Mouse (Mus musculus) cerebellum, postnatal 10 days (tissue): ENCODE data around the gene Samd4b.

Experiments
- DNase-seq, 2 experiments: peaks; one replicate each; pipeline ENCODE4 v3.0.0; 2021; ENCODE audit warnings: mixed read lengths in 2 of 2

Gene Samd4b

DNA sequence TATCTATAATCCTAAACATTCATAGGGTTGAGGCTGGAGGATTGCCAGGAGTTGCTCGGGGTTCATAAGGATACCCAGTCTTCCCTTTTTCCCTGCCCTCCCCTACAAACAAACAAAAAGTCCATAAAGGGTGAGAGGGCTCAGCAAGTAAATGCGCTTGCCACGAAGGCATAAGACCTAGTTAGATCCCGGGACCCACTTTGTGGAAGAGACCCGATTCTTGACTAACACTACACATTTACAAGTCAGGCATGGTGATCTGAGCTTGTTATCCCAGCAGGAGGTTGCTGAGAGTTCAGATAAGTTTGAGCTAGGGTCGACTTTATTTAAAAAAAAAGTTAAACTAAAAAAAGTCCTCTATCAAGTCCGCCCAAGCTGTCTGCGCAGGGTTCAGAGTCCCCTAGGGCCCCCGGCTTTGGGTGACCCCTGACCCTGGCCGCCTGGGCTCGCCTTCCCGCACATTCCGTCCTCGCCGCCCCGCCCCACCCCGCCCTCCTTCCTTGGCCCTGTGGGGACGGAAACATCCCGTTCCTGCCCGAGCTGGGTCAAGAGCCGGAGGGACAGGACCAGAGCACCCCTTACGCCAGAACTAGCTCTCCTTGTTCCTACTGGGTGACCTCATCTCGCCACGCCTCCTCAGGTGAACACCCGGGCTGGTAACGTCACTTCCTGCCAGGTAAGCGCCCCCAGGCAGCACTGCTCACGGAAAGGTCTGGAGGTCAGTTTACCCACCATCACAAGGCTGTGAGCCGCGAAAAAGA lies 221.8 kb downstream of the Samd4b start:
- DNase-seq: peak; percentile 42 to 44

DNA sequence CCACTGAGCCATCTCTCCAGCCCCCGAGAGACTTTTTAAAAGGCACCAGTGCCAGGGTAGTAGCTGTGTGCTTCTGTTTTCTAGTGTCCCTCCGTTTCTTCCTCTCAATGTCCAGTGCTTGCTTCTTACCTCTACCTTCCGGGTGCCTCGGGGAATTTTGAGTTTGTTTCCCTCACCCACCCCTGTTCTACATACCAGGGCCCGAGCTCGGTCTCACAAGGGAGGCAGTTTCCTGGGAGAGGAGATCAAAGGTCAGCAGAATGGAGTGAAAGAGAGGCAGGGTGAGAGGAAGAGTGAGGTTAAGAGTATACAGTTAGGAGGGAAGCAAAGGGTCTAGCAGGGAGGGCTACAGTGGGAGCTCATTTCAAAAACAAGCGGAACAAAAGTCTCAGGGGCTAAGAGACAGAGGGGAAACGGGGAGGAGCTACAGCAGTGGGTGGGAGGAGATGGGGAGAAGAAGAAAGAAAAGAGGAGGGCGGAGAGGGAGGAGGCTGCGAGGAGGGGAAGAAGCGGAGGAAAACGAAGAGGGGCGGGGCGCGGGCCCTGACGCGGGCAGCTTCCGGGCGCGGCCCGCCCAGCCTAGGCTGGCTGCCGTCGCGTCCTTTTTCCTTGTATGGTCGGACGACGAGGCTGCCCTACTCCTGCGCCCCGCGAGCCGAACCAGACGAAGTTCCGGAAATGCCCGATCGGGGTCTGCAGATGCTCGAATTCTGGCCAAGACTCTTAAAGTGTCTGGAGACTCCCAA lies 222.6 kb downstream of the Samd4b start:
- DNase-seq: peak; percentile 81 to 89

DNA sequence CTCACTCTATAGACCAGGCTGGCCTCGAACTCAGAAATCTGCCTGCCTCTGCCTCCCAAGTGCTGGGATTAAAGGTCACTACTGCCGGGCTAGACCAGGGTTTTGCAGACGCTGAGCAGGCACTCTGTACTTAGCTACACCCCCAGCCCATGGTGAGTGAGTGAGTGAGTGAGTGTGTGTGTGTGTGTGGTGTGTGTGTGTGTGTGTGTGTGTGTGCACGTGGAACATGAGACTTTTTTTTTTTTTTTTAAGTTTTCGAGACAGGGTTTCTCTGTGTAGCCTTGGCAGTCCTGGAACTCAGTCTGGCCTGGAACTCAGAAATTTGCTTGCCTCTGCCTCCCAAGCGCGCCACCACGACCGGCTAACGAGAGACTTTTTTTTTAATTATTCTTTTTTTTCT lies 223.3 kb downstream of the Samd4b start:
- DNase-seq: no peak

DNA sequence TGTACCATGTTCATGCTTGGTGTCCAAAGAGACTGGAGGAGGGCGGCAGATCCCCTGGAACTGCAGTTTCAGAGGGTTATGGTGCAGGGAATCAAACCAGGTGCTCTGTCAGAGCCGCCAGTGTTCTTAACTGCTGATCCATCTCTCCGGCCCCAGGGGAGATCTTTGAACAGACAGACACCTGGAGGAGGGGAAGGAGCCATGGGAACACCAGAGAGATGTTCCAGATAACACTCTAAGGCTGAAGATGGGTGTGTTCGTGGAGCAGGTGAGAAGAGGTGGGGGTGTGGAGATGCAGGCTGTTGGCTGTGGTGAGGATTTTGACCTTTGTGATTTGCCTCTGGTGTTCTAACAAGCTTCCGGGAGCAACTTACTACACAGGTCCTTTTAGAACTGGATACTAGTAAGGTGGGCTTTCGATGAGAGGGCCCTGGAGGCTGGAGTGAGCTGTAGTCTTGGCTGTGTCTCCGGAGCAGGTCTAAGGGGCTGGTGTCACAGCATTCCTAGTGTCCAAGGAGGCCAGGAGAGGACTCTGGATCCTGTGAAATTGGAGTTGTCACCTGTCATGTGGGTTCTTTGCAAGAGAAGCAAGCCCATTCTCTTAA lies 224.0 kb downstream of the Samd4b start:
- DNase-seq: no peak

DNA sequence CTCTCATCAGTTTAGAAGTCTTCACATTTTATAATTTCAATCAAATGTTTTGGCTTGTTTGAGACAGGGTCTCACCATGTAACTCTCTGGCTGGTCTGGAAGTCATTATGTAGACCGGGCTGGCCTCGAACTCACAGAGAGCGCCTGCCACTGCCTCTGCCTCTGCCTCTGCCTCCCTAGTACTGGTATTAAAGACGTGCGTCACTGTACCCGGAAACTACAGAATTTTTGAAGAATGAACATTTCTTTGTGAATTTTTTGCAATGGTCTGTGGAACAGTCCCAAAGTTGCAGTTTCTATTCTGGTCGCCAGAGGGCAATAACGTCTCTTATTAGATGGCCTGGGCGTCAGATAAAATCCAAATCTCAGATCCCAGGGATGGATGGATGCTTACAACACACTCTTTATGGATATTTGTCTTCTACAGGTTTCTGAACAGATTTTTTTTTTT lies 224.8 kb downstream of the Samd4b start:
- peak; percentile 86 to 90 for DNase-seq

DNA sequence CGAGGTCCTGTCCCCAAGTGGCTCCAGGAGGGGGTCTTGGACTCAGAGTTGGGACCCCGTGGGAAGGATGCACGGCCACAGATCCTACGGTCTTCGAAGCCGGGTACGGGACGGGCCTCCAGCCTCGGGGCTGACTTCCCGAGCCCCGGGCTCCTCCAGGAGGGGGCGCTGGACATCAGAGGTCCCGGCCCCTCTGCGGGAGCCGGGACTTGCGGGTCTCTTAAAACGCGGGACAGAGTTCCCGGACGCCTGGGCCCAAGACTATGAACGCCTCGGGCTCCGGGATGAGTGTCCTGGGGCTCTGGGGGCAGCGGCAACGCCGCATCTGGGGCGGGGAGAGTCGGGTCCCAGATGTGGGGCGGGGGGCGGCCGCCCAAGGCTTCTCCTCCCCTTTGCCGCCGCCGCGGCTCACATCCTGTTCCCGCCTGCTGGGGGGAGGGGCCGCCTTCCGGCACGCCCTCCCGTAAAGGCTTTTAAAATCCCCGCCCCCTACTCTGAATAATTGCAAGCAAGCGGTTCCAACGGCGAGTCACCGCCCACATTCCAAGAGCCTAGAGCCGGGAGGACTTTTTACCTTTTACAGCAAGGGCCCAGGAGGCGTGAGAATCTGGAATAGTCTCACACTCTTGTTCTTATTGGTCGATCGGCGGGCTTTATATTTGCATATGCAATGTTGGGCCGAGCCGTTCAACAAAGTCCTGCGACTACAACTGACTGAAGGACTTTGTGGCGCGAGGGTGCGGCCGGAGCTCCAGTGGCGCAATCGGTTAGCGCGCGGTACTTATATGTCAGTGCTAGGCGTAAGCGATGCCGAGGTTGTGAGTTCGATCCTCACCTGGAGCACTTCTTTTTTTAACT lies 225.5 kb downstream of the Samd4b start, which contains the start of gene Plekhg2:
Plekhg2 (minus strand) TSS at position 349 of the 858 bp plus-strand sequence.
- DNase-seq: peak; percentile 95

DNA sequence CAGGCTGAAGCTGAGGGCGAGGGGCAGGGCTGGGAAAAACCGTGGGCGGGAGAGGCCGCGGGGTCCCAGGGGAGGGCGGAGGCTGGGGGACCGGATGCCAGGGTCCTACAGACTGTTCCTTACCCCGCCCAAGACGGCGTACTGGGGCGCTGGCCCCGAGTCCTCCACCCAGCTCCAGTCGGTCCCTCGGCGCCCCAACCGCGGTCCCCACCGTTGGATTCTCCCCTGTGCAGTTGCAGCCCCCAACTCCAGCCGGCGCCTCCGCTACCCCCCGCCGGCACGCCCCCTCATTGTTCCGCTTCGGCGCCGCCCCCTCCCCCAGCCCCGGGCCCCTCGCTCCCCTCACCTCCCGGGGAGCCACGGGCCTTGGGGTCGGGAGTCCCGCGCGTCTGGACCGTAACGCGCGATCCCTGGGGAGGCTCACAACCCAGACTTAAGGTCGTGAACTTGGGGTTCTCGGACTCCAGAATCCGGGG lies 226.4 kb downstream of the Samd4b start:
- peak; percentile 56 to 68 for DNase-seq

DNA sequence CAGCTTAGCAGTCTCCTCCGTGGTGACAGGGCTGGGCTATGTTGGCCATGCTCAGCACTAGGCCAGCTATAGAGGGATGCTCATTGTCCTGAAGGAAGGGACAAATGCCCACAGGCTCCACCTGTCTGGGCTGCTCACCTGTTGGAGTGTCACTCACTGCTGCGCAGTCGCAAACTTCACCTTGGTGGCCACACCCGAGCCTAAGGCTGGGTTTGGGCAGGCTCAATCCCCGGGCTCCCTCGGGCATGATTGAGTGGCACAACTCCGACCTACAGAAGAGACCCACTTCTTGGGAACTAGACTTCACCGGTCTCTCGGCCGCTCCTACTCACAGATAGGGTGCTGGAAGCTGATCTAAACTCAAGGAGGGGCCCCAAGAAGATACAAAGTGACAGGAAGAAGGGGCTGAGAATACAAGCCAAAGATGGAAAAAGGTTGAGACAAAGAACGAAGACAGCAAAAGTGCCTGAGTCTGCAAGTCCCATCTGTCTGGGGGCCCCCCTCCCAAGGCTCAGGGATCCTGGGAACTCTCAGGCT lies 226.9 kb downstream of the Samd4b start:
- DNase-seq: no peak

DNA sequence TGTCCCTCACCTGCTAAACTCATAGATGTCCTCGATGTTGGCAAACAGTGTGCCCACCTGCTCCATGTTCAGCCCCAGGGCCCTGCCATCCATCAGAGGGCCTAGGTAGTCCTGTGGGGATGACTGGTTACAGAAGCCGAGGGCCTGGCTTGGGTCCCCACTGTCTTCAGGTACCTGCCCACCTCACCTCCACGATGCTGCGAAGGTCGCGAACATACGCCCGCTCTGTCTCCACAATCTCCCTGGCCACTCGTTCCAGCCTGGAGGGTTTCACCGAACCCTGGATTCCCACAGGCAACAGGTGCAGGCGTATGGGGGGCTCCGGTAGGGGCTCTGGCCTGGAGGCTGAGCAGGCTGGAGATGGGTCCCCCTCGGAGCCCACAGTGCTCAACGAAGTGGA lies 227.9 kb downstream of the Samd4b start:
- DNase-seq: no peak

DNA sequence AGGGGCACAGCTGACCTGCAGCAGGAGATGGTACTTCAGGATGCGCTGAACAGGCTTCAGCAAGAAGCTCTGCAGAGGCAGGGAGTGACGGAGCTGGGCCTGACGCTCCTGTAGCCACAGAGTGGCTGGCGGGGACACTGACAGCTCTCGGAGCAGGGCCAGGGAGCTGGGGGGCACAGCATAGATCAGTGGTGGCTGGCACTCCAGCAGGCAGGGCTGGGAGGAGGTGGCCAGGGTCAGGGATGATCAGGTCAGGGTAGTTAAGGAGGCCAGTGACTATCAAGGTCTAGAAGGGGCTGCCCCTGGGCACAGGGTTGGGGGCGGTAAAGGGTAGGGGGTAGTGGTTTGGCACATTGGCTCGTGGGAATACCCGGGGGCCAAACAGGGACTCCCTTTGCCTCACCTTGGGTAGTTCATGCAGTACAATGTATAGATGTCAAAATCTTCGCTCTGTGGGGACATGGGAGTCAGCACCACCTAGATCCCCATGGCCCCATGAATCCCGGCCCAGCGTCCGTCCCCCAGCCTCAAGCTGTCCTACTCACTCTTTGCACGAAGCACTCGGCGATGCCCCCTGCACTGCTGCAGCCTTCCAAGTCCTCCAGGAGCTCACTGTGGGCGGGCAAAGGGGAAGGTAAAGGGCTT lies 229.5 kb downstream of the Samd4b start:
- peak in 1 of 2 experiments; percentile 31 for DNase-seq

DNA sequence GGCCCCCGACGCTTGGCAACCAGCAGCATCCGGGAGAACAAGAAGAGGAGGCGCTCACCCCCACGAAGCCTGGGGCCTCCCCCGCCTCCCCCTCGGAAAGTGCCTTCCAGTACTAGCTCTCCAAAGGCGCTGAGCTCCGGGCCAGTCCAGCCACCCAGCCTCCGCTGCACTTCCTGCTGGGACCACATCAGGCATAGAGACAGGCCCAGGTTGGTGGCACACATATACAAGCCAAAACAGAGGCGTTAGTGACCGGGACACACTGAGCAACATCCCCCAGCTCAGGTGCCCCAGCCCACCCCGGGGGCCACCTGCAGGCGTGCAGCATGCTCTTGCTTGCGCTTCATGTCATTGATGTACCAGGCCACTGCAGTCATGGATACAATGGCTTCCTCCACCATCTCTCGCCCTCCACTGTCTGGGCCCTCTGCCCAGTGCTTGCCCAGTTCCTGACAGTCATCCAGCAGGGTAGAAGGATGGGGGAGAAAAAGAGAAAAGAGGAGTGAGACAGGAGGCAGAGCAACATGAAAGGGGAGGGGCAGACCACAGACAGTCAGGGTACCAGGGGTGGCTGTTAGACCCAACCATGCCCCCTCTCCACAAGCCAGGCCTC lies 230.2 kb downstream of the Samd4b start:
- peak; percentile 65 to 70 for DNase-seq

DNA sequence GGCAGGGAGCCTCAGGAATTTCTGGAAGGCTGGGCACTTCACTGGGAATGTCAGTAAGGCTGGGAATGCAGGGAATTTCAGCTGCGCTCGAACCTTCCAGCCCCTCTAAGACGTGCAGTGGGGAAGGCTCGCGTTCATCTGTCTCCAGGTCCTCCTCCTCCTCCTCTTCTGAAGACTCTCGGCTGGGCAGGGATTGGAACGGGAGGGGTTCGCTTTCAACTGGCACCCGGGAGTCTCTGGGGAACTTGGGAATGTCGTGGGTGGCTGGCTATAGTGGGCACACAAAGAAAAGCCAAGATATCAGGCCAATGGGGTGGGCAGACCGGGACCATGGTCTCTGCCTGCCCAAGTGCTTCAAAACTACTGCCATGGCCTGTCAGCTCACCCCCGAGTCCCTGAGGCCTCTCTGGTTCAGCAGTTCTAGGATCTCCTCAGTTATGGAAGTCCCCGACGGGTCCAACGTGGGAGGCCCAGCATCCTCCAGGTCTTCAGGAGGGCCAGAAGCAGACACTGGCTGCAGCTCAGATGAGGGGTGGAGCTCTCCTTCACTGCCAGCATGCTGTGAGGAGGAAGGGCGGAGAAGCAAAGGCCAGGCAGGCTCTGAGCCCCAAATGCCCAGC lies 235.4 kb downstream of the Samd4b start:
- DNase-seq: no peak

DNA sequence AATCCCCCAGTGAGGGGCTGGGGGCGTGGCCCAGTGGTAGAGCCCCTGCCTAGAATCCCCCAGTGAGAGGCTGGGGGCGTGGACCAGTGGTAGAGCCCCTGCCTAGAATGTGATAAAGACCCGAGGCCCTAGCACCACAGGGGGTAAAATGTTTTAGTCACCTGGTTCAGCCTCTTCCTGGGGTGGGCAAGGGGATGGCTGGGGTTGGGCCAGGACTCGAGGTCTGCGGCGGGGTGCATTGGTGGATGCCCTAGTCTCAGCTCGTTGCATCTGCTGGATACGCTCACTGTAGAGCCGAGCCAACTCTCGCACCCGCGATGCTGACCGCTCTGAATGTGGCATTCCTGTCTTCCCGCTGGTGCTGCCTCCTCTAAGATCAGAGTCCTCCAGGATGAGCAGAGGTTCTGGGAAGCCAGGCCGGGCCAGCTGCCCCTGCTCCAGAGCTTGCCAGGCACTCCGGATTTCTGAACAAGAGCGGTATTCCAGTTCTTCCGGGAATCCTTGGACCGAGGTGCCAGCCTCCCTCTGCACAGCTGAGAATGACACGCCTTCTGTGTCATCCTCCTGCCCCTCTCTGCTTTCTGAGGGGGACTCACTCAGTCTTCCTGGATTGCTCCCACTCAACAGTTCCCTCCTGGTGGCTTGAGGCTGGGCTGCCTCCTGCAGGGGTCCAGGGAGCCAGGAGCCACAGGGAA lies 236.2 kb downstream of the Samd4b start:
- no peak for DNase-seq

DNA sequence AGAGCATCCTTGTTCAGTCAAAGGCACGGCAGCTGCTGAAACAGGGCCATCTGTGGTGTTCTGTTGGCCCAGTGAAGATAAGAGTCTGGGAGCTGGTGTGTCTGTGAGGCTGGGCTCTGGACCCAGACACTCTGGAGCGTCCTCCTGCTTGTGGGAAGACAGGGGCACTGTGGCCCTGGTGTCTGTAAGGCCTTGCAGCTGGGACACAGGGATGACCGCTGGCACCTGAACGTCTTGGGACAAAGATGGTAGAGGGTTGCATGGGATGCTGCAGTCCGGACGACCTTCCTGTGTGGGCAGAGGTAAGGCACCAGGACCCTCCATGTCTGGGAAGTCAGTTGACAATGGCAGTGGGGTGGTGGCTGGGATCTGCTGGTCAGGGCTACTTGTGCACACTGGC lies 237.7 kb downstream of the Samd4b start:
- DNase-seq: no peak

DNA sequence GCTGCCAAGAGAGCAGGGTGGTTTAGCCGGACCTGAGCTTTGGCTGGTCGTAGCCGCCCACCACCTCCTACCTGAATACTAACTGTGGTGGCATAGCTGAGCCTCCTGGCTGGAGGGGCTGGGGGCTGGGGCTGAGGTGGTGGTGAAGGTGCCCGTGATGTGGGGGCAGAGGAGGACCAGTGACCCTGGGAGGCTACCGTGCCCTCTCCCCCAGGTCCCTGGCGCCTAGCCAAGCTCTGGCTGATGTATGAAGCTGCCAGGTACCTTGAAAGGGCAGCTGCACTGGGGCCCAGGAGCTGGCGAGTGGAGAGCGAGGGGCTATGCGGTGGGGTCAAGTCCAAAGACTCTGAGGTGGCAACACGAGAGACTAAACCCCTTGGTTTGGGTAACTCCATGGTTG lies 238.1 kb downstream of the Samd4b start:
- no peak for DNase-seq

DNA sequence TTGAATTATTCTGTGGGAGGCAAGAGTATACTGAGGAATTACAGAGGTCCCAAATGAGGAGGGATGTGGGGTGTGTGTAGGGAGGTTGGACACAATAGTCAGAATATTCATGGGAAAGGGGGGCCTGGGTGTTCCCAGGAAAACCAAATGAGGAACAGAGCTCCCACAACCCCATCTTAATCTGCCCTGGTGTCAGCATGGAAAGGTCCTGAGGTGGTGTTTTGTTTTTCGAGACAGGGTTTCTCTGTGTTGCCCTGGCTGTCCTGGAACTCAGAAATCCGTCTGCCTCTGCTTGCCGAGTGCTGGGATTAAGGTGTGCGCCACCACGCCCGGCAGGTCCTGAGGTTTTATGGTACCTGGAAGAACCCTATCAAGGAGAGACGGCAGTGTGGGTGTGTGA lies 239.5 kb downstream of the Samd4b start:
- DNase-seq: no peak

DNA sequence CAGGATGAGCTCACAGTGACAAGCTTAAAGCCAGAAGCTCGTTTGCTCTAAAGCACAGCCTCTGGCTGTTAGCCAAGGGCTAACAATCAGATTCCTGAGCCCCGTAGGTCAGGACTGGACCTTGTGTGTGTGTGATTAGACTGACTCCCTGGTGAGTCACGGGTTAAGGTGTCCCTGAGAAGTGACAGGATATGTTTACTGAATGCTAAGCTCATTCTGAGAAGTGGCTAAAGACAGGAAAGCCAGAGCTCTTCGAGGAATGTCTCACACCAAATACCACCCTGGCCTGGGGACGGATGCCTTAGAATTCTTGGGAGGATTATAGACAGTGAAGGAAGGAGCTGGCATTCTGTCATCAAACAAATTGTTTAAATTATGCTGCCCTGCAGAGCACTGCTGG lies 240.0 kb downstream of the Samd4b start:
- DNase-seq: no peak

DNA sequence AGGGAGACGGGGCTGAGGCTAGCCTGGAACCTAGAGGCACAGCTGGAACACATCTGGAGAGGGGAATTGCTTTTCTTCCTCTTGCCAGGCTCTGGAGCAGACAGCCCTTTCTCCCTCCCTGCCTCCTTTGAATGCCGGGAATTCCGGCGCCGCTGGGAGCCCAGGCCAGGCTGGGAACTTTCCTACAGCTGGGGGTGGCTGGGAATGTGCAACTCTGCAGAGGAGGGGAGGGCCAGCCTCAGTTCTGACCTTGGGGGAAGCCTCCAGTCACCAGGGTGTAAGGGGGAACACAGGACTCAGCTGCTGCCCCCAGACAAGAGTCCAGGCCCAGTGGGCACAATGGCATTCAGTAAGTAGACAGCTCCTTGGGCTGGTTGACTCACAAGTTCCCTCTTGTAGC lies 241.0 kb downstream of the Samd4b start:
- DNase-seq: no peak

DNA sequence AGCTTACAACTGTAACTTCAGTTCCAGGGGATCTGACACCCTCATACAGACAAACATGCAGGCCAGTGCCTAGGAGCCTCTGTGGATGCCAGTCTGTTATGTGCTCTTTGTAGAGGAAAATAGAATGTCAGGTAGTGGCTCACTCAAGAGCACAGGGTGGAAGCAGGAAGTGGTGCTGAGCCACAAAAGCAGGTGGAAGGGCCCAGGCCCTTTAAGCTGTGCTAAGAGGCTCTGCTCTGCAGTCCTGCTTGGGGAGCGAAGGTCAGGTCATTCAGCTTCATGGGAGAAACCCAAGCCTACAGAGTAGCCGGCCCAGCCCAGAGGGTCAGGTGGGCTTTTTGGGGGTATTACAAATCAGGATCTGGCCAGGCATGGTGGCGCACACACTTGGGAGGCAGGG lies 242.7 kb downstream of the Samd4b start:
- DNase-seq: no peak

DNA sequence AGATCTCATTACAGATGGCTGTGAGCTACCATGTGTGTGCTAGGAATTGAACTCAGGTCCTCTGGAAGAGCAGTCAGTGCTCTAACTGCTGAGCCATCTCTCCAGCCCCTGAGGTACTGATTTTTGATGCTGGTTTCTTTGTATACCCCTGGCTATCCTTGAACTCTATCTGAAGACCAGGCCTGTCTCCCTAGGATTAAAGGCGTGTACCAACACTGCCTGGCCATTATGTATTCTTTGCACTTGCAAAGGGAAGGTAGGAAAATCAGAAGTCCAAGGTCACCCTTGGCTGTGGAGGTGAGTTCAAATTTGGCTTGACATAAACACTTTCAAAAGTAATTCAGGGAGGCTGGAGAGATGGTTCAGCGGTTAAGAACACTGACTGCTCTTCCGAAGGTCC lies 243.3 kb downstream of the Samd4b start:
- no peak for DNase-seq
